Mouse (Mus musculus) brain, embryonic 14.5 days (tissue): ENCODE measurements around the gene Olfr403. TPM values are rescaled to one million over a fixed set of nuclear protein-coding genes. Genes with fewer than 3 reads are reported as not detected.
"Not testable (repeated sequence)": the region's sequence is repeated elsewhere in the genome, so short reads cannot be mapped to it uniquely, and the experiment has no call there.

Source experiments
- DNase-seq: peaks from one replicate; pipeline ENCODE4 v3.0.0-alpha.2; 2011; ENCODE audit warnings: low read depth
- CTCF ChIP-seq: fragments of 200-500 bp; IDR thresholded peaks from 2 replicates; pipeline ENCODE4 v1.5.1; 2012; ENCODE audit warnings: inconsistent platforms, mild to moderate bottlenecking, moderate library complexity, borderline replicate concordance; ENCODE audit not compliant: insufficient read depth, insufficient read length; ENCODE audit errors: extremely low read depth
- POLR2A ChIP-seq: fragments of 200-500 bp; IDR thresholded peaks from 2 replicates; pipeline ENCODE4 v1.6.1; 2012; ENCODE audit warnings: mild to moderate bottlenecking, inconsistent platforms, borderline replicate concordance; ENCODE audit not compliant: poor library complexity, insufficient read depth, insufficient read length, severe bottlenecking; ENCODE audit errors: extremely low read depth
- polyA plus RNA-seq: library from polyadenylated mRNA; depleted of rRNA; stranded (reverse); fragments of >200 nt; gene quantifications from 2 replicates; pipeline ENCODE4 v1.2.3, GENCODE M21; 2012; rRNA removed

The Olfr403 gene
- not detected in 2 replicates for polyA plus RNA-seq

GRCm38 (mm10) chr11:74185949-74186348, at the start of gene Olfr403:
TSS of gene Olfr403 (plus strand) at chr11:74186249.
- DNase-seq, result no peak
- TF ChIP-seq CTCF (no peak), POLR2A (no peak)

- not testable (repeated sequence) for DNase-seq
These were observed 46.0 kb upstream of the Olfr403 start for GRCm38 (mm10) chr11:74140001-74140400.

- TF ChIP-seq POLR2A (no peak), CTCF (no peak)
These were observed 40.2 kb upstream of the Olfr403 start for GRCm38 (mm10) chr11:74145866-74146265.

DNA sequence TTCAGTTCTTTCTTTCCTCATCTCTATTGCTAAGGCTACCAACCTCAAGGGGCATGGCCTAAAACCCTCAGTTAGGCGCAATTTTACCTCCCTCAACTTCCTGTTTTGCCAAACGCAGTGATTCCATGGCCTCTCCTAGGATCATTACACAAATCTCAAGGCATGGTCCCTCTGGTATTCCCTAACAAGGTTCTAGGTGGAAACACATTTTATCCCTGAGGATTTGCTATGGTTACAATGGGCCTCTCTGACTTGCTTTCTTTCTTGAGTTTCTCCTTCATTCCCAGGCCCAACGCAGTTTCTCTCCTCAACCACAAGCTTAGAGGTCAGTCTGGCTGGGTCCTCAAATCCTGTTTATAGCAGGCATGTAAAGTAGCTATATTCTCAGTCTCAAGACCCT, 32.8 kb upstream of the Olfr403 start, which contains the start of gene Olfr402:
Olfr402 (plus strand) TSS at position 301 of the 400 bp plus-strand sequence.
- DNase-seq, result no peak
- TF ChIP-seq CTCF (no peak), POLR2A (no peak)

More at GRCm38 (mm10) chr11:74145866-74146265, 40.2 kb upstream of the Olfr403 start:
- no peak for DNase-seq

DNA sequence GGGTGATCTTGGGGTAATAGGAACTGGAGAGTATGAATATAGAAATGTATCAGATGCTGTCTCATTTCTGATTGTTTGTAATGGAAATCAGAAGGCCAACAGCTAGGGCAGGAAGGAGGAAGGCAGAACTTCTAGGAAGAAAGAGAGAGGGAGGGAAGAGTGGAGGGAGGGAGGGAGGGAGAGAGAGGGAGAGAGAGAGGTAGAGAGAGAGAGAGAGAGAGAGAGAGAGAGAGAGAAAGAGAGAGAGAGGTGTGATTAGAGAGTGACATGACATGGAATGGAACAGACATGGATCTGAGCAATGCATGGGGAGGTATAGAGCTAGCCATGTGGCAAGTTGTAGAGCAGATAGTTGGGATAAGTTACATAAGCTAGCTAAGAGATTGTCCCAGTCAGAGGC, 17.3 kb upstream of the Olfr403 start:
- DNase-seq, result no peak
- TF ChIP-seq CTCF (no peak), POLR2A (no peak)

GRCm38 (mm10) chr11:74183168-74183567, 2.9 kb upstream of the Olfr403 start:
- DNase-seq, result no peak
- TF ChIP-seq CTCF (no peak), POLR2A (no peak)

DNA sequence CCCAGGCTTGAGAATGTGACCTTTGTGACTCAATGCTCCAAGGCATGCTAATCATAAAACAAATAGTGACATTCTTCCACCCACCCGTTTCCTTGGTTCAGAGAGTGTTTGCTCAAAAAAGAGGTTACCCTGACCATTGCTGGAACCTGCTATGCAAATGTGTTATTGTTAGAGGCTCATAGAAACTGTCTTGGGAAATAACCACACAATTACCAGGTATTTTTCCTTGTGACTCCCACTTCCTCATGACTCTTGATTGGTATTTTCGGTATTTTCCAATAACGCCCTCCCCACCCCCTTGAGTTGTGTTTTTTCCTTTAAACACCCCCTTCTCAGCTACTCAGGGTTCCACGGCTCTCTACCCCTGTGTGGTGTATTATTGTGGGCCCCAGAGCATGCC, 2.3 kb upstream of the Olfr403 start:
- no peak for DNase-seq
- TF ChIP-seq POLR2A (no peak), CTCF (no peak)

DNA sequence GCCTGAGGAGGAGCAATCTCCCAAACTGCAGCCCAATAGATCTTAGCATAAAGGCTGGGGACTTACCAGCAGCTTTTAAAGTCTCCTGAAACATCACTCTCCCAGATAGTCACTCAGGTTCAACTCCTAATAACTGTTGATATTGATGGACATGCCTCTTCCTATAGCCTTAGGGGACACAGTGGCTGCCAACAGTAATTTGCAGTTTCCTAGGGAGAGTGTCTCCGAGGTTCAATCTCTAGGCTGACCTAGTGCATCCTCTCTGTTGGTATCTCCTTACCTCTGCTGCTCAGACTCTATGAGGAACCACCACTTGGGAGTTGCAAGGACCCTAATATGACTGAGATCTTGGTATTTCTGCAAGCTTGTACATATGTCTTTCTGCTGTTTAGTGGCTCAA, 25.2 kb downstream of the Olfr403 start, which contains the start of gene Olfr43:
Olfr43 (minus strand) TSS at position 101 of the 400 bp plus-strand sequence.
- DNase-seq, result no peak
- no peak for TF ChIP-seq POLR2A
- no peak for TF ChIP-seq CTCF

GRCm38 (mm10) chr11:74241201-74241600, 55.2 kb downstream of the Olfr403 start:
- DNase-seq, result no peak
- no peak for TF ChIP-seq POLR2A

Other genes with a start within 250 kb of the Olfr403 start
- gene Olfr23, start 249.6 kb upstream of the Olfr403 start, polyA plus RNA-seq, result not detected in 2 replicates
- not detected in 2 replicates for gene Olfr397, start 225.4 kb upstream of the Olfr403 start, polyA plus RNA-seq
- gene Olfr398, start 195.8 kb upstream of the Olfr403 start, polyA plus RNA-seq, result not detected in 2 replicates
- gene Olfr139, start 129.7 kb upstream of the Olfr403 start, polyA plus RNA-seq, result not detected in 2 replicates
- not detected in 2 replicates for gene Olfr399, start 129.6 kb upstream of the Olfr403 start, polyA plus RNA-seq
- not detected in 2 replicates for gene Zfp616, start 116.3 kb upstream of the Olfr403 start, polyA plus RNA-seq
- not detected in 2 replicates for gene Olfr401, start 72.5 kb upstream of the Olfr403 start, polyA plus RNA-seq
- gene Olfr402, start 32.7 kb upstream of the Olfr403 start, polyA plus RNA-seq, result not detected in 2 replicates
- not detected in 2 replicates for gene Olfr43, start 25.1 kb downstream of the Olfr403 start, polyA plus RNA-seq
- gene Olfr406, start 73.6 kb downstream of the Olfr403 start, polyA plus RNA-seq, result not detected in 2 replicates
- gene Olfr59, start 97.5 kb downstream of the Olfr403 start, polyA plus RNA-seq, result not detected in 2 replicates
- gene Olfr410, start 151.8 kb downstream of the Olfr403 start, polyA plus RNA-seq, result not detected in 2 replicates
- not detected in 2 replicates for gene Olfr411, start 166.4 kb downstream of the Olfr403 start, polyA plus RNA-seq
- gene Olfr412, start 175.8 kb downstream of the Olfr403 start, polyA plus RNA-seq, result not detected in 2 replicates